Mouse (Mus musculus) WW6 (cell line): ENCODE results near the gene Mmp15.

Experiments
- DNase-seq: peaks from one replicate; pipeline ENCODE4 v3.0.0-alpha.2; 2013; ENCODE audit warnings: low read depth, low spot score

Mmp15 gene

DNA sequence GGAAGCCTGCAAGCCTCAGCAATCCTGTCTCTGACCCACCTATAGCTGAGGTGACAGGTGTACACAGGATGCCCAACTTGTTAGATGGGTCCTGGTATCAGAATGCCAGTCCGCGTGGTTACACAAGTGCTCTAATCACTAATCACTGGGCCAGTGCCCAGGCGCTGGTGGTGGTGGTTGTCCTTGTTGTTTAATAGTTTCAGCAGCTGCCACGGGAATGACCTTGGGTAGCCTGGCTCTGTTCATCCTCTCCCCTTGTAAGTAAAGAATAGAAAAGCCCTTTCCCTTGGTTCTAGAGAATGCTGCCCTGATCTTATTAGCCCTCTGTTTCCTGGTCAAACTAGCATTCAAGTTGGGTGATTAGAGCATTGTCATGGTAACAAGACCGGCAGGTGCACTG lies 10.3 kb upstream of the Mmp15 start:
- DNase-seq = no peak

- DNase-seq = no peak
These were observed 7.4 kb upstream of the Mmp15 start for GRCm38 (mm10) chr8:95344668-95345067.

DNA sequence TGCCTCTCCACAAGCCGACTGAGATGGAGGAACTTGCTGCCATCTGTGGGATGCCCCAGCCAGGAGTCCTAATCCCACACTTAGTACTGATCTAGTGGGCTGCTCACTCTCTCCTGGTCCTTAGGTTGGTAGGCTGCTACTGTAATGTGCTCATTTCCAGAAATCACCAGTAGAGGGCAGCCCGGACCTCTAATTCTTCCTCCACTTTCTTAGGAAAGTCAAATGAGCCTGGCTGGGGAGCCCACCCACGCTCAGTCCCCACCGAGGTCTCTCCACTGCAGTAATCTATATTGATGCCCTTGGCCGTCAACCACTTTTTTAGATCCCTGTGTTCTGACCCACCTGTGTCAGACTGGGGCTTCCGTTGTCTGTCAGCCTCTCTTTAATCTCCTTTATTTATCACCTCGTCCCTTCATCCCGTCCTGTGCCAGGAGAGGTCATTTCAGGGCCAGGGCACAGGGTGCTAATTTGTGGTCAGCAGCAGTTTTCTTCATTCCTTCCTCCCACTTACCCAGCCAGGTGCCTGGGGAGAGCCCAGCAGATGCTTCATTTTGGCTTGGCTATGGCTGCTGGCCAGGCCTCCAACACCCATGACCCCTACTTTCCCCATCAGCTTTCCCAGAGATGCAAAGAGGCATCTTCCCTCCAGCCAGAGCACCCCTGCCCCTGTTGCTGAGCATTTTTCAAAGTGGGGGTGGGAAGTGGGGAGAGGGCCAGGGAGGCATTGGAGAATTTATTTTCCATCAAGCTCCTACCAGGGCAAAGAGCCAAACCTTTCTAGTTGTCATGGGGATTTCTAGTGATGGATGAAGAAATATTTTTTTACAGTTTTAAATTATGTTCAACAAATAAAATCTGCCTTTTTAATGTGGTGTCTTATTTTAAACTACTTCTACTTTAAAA lies 5.2 kb upstream of the Mmp15 start:
- no peak for DNase-seq

- no peak for DNase-seq
These were observed 3.7 kb upstream of the Mmp15 start for GRCm38 (mm10) chr8:95348356-95348755.

DNA sequence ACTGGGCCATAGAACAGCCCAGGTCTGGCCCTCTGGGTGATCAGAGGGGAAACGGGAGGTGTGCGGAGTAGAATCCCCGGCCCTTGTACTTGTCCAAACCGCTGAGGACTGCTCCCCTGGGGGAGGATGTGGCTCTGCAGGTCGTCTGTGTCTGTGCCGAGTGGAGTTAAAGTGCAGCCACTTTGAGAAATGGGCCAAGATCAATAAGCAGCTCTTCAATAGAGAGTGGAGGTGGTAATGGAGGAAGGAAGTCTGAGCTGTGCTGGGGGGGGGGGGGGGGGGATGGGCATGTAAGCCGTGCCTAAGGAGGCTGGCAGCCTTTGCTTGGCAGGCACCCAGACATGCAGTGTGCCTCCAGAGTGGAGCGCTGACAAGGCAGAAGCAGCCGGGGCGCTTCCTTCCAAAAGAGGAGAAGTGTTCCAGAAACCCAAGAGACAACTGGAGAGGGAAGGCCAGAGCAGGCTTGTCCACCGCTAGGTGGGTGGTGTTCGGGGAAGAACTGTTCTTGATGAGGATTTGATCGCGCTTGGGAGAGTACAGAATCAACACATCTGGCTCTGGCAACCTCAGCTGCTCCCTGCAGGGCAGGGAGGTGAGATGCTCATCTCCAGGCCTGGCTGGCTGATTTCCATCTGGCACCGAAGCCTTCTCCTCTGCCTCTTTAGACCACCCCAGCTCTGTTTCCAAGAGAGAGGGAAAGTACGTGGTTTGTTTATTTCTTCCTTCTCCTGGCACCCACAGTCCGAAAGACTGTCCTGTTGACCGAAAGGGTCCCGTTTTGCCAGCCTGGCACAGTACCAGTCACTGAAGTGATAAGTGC lies 3.0 kb upstream of the Mmp15 start:
- DNase-seq = no peak

DNA sequence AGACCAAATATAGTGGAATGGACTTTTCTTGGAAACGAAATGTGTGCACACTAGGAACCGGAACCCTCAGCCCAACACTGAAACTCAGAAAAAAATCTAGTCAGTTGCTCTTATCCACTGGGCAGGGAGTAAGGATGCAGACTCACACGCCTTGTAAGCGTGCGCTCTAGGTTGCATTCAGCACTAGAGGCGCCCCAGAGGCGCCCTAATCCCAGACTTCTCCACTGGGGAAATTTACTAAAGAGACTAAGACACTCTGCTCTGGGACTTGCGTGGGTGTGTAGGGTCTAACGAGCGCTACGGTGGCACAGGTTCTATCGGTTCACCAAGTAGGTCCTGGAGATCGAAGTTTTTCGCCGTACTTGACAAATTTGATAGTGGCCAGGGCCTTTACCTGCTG lies 607 bp upstream of the Mmp15 start:
- DNase-seq = no peak

DNA sequence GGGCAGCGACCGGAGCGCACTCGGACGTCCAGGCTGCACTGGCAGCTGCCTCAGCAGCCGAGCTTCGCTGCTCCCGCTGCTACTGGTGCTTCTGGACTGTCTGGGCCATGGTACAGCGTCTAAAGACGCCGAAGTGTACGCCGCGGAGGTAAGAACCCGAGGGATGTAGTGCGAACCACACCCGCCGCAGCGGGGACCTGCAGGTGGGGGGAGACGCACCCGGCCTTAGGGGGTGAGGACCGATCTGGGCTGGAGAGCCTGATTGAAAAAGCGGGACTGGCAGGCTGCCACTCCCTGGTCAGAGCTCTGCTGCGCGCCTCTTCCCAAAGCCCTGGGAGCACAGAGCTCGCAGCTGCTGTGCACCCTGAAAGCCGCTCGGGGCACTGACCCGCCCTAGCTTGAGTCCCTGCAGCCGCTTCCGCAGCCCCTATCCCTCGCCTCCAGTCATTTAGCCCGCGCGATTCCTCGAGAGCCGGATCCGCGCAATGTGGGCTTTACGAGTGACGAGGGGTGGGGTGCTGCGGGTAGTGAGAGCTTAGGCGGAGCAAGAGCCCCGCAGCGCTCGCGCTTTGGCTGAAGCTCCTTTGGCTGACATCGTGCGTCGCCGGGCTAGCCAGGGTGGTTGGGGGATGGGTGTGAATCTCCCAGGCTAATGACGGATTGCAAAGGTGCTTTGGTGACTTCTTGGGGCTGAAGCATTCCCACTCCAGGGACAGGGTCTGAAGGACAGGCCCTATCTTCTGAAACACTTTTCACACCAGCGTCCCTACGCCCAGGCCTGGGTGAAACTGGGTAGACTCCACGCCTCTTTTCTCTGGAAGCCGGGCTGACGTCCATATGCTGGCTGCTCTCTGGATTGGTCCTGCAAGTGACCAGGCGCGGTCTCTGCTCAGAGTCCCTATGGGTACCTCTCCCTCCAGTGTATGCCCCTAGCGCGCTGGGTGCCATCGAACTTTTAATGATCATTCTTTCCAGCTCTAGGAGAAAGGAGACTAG lies 1.1 kb downstream of the Mmp15 start:
- DNase-seq = peak; percentile 58

DNA sequence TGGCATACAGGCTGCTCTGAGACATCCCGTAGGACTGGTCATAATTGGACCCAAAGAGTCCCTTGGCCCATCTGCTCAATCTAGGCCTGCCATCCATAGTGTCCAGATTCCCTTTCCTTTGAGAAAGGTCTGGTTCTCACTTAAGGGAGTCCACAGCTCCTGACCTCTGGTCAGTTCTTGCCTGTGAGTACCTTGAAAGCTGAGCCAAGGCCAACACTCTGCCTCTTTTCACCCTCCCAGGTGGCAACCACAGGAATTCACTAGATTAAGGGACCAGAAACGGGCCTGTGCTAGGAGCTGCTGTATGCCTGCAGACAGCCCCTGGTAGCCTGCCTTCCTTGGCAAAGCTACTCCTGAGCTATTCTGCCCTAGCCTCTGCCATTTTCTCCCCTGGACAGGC lies 2.5 kb downstream of the Mmp15 start:
- DNase-seq = no peak

GRCm38 (mm10) chr8:95358550-95359411 lies 6.7 kb downstream of the Mmp15 start:
- DNase-seq = no peak

DNA sequence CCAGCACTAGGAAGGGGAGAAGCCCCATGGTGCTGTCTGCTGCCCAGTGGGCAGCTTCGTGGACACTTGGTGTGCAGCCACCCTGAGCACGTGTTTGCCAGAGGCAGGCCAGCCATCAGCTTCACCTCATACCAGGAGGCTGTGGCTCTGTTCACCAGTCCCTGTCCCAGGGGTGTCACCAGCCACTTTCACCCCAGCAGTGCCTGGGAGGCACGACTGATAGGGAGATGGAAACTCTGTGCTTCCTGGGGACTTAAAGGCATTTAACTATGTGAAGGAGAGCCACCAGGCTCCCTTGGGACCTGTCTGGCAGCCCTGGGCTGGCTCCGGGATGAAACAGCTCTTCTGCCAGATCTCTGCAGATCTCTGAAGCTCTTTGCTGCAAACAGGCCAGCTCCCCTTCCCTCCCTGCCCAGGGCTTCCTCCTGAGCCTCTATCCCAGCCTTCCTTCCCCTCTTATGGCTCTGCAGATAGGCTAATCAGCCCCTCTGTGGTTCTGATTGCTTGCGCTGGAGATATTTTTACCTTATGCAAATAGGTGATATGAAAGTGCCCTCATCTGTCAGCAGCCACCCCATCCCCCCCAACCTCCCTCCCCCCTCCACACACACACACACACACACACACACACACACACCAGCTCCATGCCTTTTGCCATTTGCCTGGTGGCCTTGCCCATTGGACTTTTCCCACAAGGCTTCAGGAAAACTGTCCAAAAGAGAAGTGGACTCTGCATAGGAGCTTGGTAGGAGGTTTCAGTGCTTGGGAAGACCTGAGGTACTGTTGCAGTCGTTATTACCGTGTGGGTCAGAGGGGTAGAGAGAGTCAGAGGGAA lies 8.3 kb downstream of the Mmp15 start:
- no peak for DNase-seq

DNA sequence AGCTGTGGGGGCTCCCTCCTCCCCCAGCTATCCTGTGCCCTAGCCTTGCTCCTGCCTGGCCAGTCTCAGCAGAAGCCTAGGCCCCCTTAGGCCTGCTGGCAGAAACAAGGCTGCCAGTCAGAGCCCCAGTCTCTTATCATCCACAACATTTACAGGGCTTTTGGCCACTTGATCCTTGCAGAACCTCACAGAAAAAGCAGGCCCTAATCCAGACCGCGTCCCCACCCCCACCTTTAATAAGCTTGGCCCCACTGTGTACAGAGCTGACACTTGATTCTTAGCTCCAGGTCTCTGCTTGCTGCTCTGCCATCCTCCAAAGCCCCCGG lies 8.9 kb downstream of the Mmp15 start:
- DNase-seq = no peak

DNA sequence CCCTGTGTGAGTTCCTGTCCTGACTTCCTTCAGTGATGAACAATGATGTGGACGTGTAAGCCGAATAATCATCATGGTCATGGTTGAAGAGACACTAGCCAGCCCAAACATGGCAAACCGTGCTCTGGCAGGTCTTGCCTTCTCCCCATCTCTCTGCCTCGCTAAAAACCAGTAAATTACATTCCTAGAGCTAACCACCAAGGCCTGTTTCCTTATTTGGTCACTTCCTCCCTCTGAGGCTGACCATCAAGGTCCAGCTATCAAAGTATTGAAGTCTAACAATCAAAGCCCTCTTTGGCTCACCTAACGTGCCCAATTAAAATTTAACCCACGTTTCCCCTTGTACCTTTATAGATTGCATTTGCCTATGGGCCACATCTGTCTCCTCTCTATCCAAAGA lies 10.2 kb downstream of the Mmp15 start:
- no peak for DNase-seq

DNA sequence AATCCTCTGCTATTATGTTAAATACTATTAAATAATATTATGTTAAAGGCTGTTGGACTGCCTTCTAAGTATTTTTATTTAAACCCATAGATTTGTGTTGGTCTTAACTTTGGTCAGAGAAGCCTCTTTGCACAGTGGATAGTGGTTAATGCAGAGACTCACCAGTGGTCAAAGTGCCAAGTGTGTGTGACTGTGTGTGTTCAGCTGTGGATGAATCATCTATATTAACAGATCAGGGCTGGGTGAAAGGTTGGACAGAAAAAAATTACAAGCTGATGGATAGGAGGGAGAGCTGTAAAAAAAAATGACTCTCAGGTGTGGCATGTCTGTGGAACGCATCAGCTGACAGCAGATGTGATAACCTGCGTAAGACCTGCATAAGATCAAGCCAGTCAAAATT lies 11.8 kb downstream of the Mmp15 start:
- no peak for DNase-seq

DNA sequence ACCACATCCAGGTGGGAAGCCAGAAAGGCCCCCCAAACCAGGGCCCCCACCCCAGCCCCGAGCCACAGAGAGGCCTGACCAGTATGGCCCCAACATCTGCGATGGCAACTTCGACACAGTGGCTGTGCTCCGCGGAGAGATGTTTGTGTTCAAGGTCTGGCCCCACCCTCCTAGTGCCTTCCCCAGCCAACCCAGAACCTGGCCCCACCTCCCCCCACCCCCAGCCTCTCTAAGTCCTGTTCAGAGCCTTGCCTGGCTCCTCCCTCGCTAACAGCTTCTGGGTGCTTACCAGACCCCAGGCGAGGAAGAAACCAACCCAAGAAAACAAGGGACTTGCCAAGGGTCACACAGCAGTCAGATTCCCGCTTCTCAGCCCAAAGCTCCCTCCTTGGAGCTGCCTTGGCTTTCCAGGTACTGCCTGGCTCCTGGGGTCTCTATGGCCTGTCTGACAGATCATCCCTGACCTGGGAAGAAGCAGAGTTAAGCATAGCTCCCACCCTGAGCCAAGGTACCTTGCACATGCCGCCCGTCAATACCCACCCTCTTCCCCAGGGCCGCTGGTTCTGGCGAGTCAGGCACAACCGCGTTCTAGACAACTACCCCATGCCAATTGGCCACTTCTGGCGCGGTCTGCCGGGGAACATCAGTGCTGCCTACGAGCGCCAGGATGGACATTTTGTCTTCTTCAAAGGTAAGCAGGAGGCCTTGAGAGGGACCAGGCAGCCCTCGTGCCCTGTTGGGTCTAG lies 17.7 kb downstream of the Mmp15 start:
- peak; percentile 59 for DNase-seq

GRCm38 (mm10) chr8:95373389-95374002 lies 21.4 kb downstream of the Mmp15 start:
- DNase-seq = no peak

DNA sequence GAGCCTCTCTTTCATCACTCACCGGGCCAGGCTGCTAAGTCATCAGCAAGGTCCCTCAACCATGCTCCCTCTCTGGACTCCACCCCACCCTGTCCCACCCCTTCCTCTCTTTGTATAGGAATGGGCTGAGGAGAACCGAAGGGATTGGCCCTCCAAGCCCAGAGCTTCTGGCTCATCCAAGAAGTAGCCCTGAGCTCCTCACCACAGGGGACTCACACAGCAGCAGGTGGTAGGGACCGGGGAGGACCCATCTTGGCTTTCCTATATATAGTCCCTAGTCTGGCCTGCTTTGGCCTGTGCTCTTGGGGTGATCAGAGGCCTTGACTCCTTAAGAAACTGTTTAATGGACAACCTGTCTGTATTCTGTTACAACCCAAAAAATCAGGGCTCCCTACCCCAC lies 22.4 kb downstream of the Mmp15 start:
- no peak for DNase-seq

- no peak for DNase-seq
These were observed 23.4 kb downstream of the Mmp15 start for GRCm38 (mm10) chr8:95375374-95375930.

DNA sequence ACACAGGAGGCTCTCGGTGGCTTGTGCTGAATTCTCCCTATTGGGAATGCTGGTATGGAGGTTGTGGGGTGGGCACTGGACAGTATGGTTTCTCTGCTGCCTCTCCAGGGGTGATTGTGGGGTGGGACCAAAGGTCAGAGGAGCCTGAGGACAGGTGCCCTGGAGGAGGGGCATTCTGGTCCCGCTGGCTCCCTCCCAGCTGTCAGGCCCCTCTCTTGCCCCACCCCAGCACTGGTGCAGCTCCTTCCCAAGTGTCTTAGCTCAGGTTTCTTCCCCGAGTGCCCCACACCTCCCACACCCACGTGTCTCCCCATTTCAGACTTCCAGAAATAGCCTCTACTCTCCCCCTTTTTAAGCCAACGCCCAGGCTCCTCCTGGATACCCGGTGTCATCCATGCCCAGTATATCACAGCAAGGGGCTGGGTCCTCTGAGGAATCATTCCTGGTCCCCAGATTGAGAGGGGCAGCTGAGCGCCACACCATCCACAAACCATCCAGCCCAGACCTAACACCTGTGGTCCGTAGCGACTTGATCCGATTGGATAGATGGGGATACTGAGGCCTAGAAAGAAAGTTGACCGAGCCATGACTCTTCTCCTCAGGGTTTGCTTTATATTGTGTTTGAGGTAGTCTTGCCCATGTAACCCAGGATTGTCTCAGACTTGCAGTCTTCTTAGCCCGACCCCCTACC lies 24.4 kb downstream of the Mmp15 start:
- DNase-seq = no peak
